14 mouse cellular contexts compared by ENCODE assay signal in genomic region chr7:139518352-139518751, GRCm38 (mm10).
"Had no signal": no experiment of that assay in that cellular context is flagged by ENCODE, and none has a peak within 500 bp of the region (broad histone marks: within the 10 kb centered on the region; RNA-seq: fewer than 3 reads in every experiment).

No protein-coding gene starts in this region.

- H3K27me3 ChIP-seq: stomach, embryonic 15.5 days had no signal

- H3K9ac ChIP-seq: liver, embryonic 14.5 days; lung, embryonic 14.5 days; midbrain, embryonic 13.5 days; stomach, embryonic 15.5 days had no signal

- H3K4me2 ChIP-seq: lung, embryonic 14.5 days; midbrain, embryonic 13.5 days; stomach, embryonic 15.5 days had no signal

- H3K27ac ChIP-seq: liver, embryonic 14.5 days; midbrain, embryonic 10.5 days; midbrain, embryonic 13.5 days; stomach, embryonic 15.5 days; stomach, postnatal 0 days had no signal

- H3K4me1 ChIP-seq: midbrain, embryonic 13.5 days; stomach, embryonic 15.5 days had no signal

- DNase-seq: lung, adult 18-20 months; lung, postnatal 10 days; lung, postnatal 4 days; right cerebral cortex, postnatal 14 days; thymus, adult 2 months; thymus, postnatal 25 days; thymus, postnatal 4 days had no signal

- H3K9me3 ChIP-seq: midbrain, embryonic 10.5 days; midbrain, embryonic 13.5 days; stomach, embryonic 15.5 days had no signal

- H3K36me3 ChIP-seq: stomach, embryonic 15.5 days had no signal

- H3K4me3 ChIP-seq: midbrain, embryonic 10.5 days; midbrain, embryonic 13.5 days; stomach, embryonic 15.5 days had no signal

- ATAC-seq: midbrain, embryonic 13.5 days; midbrain, embryonic 16.5 days had no signal
